Mouse (Mus musculus): Measurements from ENCODE around the gene Ncdn. TPM values are rescaled to one million over a fixed set of nuclear protein-coding genes. Genes with fewer than 3 reads are reported as not detected.

Gene Ncdn
- polyA plus RNA-seq, 1 experiment from 2014 or later, result 25.4 TPM

GRCm38 (mm10) chr4:126696908-126697307, 56.3 kb downstream of the Ncdn start:
- H3K27me3 ChIP-seq (ENCODE audit: control insufficient read depth, insufficient read depth, low read length), result no peaks in the 10 kb centered on the region
- H3K4me1 ChIP-seq (ENCODE audit: control insufficient read depth, insufficient read depth, low read length), result no peaks in the 10 kb centered on the region
- H3K36me3 ChIP-seq (ENCODE audit: control insufficient read depth, insufficient read depth, low read length), result no peaks in the 10 kb centered on the region
- 86% methylated on average over 4 of the region's 4 CpGs for WGBS
- H3K9me3 ChIP-seq (replicated peaks; ENCODE audit: control insufficient read depth, low read length), result no peaks in the 10 kb centered on the region
- ATAC-seq (ENCODE audit: insufficient read depth, low FRiP score), result no peak
- H3K4me3 ChIP-seq (replicated peaks; ENCODE audit: low read length), result no peak overlapping the region
- H3K4me2 ChIP-seq (ENCODE audit: low read depth, low read length), result no peak overlapping the region
- no peak overlapping the region for H3K27ac ChIP-seq (ENCODE audit: low read length)
- no peak overlapping the region for H3K9ac ChIP-seq (ENCODE audit: low read length)

Other genes with a start within 250 kb of the Ncdn start
- 1.4 and 1.9 TPM in 2 replicates for gene Ago4, start 220.0 kb downstream of the Ncdn start, polyA plus RNA-seq (2015; fragmentation: Nextera tagmentation; extraction: Ambion mirVana)
- gene Clspn, start 196.5 kb downstream of the Ncdn start, polyA plus RNA-seq (2015; fragmentation: Nextera tagmentation; extraction: Ambion mirVana), result 23.1 and 23.6 TPM in 2 replicates
- 2.0 and 2.1 TPM in 2 replicates for gene 5730409E04Rik, start 143.6 kb downstream of the Ncdn start, polyA plus RNA-seq (2015; fragmentation: Nextera tagmentation; extraction: Ambion mirVana)
- 432 and 438 TPM in 2 replicates for gene Psmb2, start 75.8 kb downstream of the Ncdn start, polyA plus RNA-seq (2015; fragmentation: Nextera tagmentation; extraction: Ambion mirVana)
- not detected in 2 replicates for gene Tfap2e, start 17.2 kb downstream of the Ncdn start, polyA plus RNA-seq (2015; fragmentation: Nextera tagmentation; extraction: Ambion mirVana)
- 24.1 and 27.8 TPM in 2 replicates for gene AU040320, start 106 bp upstream of the Ncdn start, polyA plus RNA-seq (2015; fragmentation: Nextera tagmentation; extraction: Ambion mirVana)
- 12.3 and 16.6 TPM in 2 replicates for gene Zmym4, start 214.7 kb upstream of the Ncdn start, polyA plus RNA-seq (2015; fragmentation: Nextera tagmentation; extraction: Ambion mirVana)